Mouse (Mus musculus) embryo, embryonic 11.5 days (tissue): Measurements from ENCODE around the gene Gpn2.

ENCODE experiments used
- DNase-seq: peaks from one replicate; pipeline ENCODE4 v3.0.0-alpha.2; 2012; ENCODE audit warnings: low read depth, low spot score

Gpn2 gene

DNA sequence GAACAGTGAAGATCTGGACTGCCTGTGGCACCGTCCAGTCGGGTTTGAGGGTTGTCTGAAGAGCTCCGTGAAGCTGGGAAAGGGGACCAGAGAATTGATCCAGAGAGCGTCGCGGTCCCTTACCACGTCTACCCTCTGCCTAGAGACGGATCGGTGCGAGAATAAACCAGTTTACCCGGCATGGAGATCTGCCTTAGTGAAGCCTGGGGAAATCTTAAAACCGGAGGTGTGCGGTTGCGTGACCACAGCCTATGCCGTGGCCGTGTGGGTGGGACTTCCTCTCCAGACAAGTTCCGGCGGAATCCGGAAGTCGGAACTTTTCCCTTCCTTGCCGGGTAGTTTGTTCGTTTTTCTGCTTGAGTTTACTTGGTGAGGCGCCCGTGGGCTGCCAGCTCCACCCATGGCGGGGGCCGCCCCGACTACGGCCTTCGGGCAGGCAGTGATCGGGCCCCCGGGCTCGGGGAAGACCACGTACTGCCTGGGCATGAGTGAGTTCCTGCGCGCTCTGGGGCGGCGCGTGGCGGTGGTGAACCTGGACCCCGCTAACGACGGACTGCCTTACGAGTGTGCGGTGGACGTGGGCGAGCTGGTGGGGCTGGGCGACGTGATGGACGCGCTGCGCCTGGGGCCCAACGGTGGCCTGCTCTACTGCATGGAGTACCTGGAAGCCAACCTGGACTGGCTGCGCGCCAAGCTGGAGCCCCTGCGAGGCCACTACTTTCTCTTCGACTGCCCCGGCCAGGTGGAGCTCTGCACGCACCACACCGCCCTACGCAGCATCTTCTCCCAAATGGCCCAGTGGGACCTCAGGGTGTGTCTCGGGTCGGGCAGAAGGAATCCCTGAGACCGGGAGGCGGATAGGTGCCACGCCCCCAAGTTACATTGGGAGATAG, at the start of gene Gpn2:
Gene Gpn2 (plus strand): TSS at position 304 of the 893 bp plus-strand sequence.
- DNase-seq, result peak; percentile 66

DNA sequence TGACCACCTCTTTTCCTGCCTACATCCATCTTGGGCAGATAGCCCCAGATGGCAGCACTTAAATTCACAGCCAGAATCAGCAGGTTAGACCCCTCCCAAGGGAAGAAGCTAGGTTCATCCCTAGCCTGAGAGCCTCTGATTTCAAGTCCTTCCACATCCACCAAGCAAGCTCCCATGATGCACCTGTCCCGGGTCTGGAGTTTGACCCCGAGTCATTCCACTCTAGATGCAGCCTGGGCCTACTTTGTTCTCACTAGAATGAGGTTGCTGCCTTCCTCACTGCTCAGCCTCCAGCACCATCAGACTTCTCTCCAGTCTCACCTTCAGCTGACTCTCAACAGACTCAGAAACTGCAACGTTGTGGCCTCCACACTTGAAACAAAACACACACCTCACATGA, 48.1 kb upstream of the Gpn2 start:
- no peak for DNase-seq

DNA sequence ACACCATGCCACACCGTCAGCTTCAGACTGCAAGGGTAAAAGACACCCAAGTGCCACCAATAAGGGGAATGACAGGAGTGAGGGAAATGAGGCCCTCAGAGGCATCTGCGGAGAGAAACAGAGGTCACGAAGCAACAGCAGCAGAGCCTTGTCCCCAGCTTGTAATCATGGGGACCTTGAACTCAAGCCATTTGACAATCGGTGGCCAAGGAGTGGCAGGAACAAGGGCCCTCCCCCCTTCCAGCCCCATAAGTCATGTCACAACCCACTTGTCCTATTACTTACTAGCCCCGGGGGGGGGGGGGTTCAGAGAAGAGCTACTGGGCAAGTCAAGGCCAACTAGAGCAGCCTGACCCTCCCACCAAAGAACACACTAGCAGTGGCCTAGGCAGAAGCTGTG, 47.5 kb upstream of the Gpn2 start:
- DNase-seq, result no peak

DNA sequence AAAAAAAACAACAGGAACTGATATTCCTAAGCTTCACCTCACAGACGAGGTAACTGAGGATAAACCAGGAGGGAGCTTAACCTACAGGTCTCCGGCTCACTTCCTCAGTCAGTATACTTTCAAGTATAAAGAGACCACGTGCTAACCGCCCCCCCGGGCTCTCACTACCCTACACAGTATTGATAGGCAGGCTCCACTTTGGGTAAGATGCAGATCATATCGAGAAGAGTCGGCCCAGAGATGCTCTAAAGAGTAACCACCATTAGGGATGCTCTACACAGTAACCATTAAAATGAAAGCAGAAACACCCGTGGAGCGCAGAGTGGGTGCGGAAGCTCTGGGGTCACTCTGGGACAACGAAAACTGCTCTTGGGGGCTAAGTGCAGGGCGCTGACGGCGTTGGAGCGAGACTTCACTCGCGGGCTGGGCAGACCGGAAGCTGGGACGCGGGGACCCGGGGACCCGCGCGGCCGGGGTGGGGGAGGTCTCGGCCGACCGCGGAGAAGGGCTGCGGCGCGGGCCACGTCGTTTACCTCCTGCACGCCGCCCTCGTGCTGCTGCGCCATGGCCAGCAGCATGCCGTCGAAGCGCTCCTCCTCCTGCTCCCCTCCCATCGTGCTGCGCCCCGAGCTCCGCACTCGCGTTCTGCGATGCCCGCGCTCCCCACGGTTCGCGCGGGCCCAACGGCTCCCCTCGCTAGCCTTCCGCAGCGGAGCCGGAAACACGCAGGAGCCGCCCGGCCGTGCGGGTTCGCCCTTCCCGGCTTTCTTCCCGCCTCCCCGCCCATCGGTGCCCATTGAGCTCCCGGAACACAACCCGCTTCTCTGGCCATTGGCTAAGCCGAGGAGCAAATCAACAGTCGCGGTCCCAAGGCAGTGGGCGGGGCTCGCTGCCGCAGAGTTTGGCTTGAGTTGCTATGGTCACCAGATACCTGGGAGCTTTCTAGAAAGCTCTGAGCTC, 38.6 kb upstream of the Gpn2 start, which contains the start of gene Nudc:
Gene Nudc (minus strand): TSS at position 725 of the 960 bp plus-strand sequence.
- DNase-seq, result peak; percentile 93

DNA sequence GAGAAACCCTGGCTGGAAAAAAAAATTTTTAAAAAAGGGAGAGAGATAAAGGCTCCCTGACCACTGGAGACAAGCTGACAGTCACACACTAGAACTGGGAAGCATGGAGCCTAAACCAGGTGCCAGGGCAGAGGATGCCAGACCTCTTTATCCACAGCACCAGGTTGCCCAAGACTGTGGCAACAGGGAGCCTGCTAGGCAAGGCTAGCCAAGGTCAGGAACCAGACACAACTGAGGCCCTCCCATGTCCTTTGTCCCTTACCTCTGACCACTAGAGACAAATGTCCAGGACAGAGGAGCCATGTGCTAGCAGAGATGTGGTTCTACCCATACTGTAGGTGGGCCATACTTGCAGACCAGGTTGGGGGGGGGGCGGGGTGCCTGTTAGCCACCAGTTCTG, 32.1 kb upstream of the Gpn2 start:
- no peak for DNase-seq

DNA sequence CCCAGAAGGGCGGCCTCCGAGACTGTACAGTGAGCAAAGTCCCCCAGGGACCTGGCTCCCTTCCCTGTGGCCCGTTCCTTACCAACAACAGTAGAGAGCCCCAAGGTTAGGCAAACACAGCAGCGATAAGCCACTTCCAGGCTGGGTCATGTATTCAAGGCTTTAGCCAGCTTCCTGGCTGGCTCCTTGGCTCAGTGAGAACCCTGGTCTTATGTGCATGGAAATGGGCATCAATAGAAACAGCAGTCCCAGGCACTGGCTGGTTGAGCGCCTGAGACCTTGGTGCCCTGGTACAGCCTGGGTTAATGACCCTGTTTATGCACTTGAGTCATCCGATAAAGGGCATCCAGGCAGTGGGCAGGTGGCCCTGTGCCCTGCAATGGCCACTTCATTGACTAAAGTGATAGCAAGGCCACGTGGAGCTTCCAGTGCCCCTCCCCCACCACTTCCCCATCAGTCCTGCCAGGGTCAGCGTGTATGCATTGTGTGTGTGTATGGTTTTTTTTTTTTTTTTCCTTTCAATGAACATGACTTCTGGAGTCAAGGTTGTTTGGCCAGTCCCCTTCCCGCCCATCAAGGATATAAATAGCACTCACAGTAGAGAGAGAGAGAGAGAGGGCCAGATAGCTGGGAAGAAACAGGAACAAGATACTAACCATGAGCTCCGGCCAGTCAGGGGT, 31.3 kb upstream of the Gpn2 start, which contains the start of gene Nr0b2:
Gene Nr0b2 (plus strand): TSS at position 609 of the 680 bp plus-strand sequence.
- DNase-seq, result no peak

DNA sequence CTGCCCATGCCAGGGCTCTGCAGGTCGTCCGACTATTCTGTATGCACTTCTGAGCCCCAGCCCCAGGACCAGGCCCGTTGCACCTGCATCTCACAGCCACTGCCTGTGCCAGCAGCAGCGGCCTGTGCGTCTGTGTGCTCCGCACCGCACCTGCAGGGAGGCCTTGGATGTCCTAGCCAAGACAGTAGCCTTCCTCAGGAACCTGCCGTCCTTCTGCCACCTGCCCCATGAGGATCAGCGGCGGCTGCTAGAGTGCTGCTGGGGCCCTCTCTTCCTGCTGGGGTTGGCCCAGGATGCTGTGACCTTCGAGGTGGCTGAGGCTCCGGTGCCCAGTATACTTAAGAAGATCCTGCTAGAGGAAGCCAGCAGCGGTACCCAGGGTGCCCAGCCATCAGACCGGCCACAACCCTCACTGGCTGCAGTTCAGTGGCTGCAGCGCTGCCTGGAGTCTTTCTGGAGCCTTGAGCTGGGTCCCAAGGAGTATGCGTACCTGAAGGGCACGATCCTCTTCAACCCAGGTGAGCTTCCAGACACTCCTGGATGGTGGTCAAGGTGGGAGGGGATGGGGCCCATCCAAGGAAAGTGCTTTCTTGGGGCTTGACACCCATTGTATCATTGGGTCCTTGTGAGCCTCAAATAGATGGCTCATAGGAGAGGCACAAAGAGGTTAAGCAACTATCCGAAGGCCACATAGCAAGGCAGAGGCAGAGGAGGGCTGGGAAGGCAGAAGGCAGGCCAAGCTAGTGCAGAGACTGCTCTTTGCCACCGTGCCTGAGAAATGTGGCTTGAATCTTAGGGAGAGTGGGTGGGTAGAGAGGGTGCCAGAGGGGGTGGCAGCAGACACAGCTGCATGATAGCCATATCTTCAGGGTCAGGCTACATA, 30.5 kb upstream of the Gpn2 start:
- DNase-seq, result no peak

DNA sequence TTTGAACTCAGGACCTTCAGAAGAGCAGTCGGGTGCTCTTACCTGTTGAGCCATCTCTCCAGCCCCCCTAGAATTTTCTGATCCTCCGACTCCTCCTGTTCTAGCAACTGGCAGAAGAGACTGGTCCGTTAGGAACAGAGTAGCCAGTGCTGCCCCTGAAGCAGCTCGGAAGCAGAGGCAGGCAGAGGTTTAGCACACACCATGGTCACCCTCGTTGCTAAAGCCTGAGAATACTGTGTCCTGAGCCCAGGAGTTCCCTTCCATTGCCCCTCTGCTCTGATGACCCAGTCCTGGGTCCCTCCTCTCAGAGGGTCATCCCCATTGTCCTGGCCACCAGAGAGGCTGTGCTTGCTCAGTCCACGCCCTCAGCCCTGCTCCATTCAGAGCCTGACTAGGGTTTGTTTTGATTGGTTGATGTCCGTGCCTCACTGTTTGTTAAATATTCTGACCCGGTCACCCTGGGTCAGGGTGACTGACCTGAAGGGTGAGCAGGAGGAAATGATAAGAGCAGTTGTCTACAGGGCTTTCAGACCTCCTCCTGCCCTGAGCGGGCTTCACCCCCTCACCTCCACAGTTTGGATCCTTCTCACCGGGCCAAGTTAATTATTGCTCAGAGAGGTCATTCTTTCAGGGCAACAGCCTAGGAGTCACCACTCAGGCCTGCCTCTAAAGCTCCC, 27.0 kb upstream of the Gpn2 start:
- DNase-seq, result no peak

DNA sequence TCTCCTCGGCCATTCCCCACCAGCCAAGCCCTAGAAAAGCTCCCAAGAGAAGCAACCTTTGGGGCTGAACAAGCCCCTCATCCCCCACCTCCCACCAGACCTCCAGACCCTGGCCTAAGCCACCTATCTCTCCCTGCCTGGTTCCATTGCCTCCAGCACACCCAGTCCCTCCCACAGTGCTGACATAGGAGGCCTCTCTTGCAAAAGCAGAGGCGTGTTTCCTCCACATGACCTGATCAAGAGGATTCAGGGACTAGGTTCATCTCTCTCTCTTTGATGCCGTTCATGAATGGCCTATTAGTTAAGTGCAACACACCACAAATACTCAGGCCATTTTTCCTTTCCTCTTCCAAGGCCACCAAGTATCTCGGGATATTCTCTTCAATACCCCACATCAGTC, 24.3 kb upstream of the Gpn2 start:
- DNase-seq, result no peak

DNA sequence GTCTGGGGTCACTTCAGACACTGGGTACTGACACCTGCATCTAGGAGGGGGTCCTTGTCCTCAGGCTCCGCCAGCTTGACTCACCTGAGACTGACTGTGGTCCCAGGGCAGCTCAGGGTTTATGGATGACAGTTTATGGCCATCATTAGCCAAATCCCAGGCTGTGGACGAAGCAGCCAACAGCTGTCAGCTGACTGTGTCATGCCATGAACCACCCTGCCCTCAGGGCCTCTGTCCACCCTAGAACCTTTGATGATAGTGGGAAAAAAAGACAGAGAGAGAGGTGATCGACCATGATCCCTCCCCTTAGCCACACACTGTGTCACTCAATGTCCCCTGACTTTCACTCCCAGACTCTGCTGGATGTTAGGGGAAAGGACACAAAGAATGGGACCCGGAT, 22.5 kb upstream of the Gpn2 start:
- no peak for DNase-seq

DNA sequence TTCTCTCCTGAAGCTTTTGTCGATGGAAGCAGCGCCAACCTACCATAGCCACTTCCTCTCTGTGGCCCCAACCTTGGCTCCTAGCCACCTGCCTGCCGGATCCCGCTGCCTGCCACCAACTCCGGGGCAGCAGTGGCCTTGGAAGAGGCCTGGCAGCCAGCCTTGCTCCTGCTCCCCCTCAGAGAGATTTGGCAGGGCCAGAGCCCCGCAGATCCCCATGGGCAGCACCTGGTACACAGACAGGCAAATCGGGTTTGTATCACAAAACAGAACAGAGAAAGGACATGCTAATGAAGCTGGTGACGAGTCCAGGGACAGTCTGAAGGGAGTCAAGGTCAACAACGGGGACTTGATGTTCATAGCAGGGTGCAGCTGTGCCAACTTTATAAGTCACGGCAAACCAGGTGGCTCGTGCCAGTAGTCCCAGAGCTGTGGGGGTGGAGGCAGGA, 21.0 kb upstream of the Gpn2 start:
- DNase-seq, result no peak

DNA sequence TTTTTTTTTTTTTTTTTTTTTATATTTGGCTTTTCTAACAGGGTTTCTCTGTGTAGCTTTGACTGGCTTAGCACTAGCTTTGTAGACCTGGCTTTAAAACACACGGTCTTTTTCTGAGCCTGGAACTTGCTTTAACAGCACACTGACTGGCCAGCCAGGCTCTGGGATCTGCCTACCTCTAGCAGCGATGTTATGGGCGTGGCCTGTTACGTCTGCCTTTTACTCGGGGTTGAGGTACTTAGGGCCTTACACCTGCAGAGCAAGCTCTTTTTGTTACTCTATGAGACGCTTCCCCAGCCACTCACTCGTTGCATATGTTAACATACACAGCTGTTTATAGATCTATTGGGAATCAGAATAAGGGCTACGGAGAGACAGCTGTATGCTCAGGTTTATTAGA, 16.9 kb upstream of the Gpn2 start:
- no peak for DNase-seq

DNA sequence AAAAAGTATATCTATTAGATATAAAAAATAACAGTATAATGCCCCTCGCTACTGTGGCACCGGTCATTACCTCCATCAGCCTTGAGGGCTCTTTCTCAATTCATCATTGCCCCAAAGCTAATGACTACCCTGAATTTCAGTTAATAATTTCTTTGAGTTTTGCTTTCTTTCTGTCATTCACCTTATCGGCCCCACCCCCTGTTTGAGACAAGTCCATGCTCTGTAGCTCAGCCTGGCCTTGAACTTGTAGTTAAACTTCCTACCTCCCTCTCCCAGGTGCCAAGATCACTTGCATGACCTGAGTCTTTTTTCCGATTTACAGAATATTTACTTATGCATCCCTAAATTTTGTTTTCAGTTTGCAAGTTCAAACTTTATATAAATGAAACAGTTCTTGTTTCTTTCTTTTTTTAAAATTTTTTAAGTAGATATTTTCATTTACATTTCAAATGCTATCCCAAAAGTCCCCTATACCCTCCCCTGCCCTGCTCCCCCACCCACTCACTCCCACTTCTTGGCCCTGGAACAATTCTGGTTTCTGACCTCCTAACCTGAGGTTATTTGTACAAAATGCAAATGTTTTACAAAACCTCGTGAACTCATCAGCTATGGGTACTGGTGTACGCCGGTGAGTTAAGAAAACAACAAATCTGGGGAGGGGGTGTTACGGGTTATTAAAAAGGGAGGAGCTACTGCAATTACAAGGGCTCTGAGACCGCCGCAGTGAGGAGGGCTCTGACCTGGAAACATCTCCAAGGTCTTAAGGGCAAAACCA, 14.7 kb upstream of the Gpn2 start:
- no peak for DNase-seq

DNA sequence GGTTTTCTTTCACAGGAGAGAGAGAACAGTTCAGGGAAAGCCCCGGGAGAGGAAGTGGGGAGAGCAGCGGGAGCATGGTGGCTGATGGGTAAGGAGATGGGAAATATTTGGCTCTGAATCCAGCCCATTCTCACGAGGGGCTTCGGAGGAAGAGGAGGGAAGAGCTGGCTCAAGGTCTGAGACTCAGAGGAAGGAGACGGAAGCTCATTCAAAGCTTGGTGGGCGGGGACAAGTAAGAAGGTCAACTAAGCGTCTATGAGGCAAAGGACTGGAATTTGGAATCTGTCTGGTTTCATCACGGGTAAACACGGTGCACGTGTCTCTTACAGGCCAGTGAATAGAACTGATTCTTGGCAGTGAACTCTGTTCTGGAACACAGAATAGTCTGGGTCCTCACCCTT, 14.1 kb upstream of the Gpn2 start:
- no peak for DNase-seq

DNA sequence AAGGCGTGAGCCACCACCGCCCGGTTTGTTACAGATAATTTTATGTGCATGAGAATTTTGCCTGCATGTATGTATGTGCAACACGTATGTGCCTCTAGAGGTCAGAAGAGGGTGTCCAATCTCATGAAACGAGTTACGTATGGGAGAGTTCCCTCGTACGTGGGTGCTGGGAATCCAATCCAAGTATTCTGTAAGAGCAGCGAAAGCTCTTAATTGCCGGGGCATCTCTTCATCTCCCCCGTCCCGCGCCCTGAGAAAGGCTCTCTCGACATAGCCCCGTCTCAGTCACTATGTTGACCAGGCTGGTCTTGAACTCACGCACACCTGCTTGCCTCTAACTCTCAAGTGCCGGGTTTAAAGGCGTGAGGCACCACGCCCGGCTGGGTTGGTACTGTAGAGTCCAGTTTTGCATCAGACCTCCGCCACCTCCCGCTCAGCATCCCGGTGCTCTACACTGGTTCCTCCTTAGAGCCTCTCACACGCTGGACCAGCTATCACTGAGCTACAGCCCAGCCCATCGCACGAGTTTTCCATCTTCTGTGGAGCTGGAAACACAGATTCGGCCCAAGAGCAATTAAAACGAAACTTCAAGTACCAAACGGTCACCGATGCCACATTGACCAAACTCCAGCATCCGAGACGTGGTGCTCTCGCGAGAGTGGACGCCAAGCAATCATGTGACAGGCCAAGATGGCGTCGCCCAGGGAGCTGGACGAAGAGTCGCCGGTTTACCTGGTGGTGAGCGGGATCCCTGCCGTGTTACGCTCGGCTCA, 9.9 kb upstream of the Gpn2 start, which contains the start of gene Gpatch3:
Gene Gpatch3 (plus strand): TSS at position 676 of the 773 bp plus-strand sequence.
- DNase-seq, result peak; percentile 88

DNA sequence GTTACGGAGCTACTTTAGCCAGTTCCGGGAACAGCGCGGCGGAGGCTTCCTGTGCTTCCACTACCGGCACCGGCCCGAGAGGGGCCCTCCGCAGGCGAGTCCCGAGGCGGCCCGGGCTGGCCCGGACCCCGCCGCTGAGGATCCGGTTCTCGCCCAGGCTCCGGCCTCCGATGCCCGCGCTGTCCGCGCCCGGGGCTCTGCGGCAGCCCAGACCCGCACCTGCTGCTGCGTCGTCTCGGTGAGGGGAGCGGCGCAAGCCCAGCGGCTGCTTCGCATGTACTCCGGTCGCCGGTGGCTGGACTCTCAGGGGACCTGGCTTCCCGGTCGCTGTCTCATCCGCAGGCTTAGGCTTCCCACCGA, 9.3 kb upstream of the Gpn2 start:
- no peak for DNase-seq

DNA sequence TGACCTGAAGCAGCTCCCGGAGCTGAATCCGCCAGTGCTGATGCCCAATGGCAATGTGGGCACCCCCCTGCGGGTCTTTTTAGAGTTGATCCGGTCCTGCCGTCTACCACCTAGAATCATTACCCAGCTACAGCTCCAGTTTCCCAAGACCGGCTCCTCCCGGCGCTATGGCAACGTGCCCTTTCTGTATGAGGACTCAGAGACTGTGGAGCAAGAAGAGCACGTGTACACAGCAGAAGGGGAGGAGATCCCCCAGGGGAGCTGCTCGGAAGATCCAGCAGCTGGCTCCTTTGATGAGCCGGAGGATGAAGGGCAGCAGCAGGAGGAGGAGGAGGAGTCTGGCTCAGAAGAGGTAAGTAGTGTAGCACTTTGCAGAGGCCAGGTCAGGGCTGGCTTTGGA, 6.2 kb upstream of the Gpn2 start:
- DNase-seq, result no peak

DNA sequence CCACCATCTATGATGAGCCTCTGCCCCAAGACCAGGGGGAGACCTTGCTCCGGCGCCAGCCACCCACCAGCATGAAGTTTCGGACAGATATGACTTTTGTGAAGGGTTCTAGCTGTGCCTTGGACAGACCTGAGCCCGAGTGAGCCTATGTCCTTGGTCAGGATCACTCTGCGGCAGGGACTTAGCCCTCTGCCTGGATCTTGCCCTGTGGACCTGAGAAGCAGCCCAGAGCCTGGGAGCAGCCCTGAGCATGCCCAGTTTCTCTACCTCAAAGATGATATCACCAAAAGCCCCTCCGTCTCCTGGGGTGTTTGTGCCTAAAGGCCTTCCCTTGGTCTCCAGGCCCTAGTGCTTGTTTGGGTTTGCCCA, 488 bp upstream of the Gpn2 start:
- DNase-seq, result no peak

DNA sequence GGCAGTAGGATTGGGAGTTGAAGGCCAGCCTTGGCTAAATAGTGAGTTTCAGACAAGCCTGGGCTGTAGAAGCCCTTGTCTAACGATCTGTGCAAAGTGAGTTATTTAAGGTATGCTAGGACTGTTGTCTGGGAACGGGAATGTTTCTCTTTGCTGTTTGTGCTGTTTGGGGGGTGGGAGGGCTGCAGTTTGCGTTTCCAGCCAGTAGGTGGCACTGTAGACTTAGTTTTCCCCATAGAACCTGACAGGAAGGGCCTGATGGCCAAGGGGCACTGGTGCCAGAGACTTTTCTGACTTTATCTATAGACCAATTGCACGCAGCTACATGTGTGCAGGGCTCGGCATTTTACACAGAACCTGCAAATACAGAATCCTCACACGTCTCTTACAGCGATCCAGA, 8.4 kb downstream of the Gpn2 start:
- no peak for DNase-seq
